22 mouse cellular contexts compared by ENCODE assay signal in the genomic region with DNA sequence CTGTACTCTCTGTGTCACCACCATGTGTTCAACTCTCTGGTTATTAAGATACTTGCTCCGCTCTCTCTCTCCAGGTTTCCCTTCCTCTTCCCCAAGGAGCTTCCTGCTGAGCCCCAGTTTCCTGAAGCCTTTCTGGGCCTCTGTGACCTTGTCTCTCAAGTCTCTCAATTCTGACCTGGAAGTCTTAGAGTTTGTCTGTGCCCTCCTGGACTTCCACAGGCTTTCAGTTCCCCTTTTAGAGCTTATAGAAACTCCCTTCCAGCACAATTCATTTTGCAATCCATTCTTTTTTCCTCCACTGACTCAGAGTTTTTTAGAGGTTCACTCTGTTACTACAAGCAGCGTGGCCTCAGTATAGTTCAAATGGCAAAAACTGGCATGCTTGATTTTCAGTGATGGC. TPM values are rescaled to one million over a fixed set of nuclear protein-coding genes. Genes with fewer than 3 reads are reported as not detected.
DNase-seq lines count a peak whose midpoint lies in the region; ATAC-seq lines count a peak whose summit lies in the region.
"Had no signal": no experiment of that assay in that cellular context is flagged by ENCODE, and none has a peak within 500 bp of the region (broad histone marks: within the 10 kb centered on the region; RNA-seq: fewer than 3 reads in every experiment).

No protein-coding gene starts in this region.

- H3K79me2 ChIP-seq in macrophage (ENCODE audit: inconsistent target) = no peaks in the 10 kb centered on the region

- 3% methylated on average over 2 of the region's 2 CpGs for WGBS in macrophage (ENCODE audit: missing documents)

- no peak overlapping the region for H3K4me3 ChIP-seq in macrophage (ENCODE audit: inconsistent target)
- H3K4me3 ChIP-seq: embryonic facial prominence, embryonic 12.5 days; forebrain, embryonic 15.5 days; heart, embryonic 12.5 days; hindbrain, embryonic 15.5 days had no signal

- no peaks in the 10 kb centered on the region for H3K36me3 ChIP-seq in macrophage (ENCODE audit: inconsistent target)
- H3K36me3 ChIP-seq: embryonic facial prominence, embryonic 12.5 days; forebrain, embryonic 15.5 days; G1E; heart, embryonic 12.5 days; hindbrain, embryonic 15.5 days had no signal

- ATAC-seq in common myeloid progenitor, adult 5-6 weeks (replicated peaks; ENCODE audit: low read depth, poor library complexity, severe bottlenecking) = peak; percentile 85
- ATAC-seq: forebrain, embryonic 15.5 days had no signal

- peak; percentile 17 for DNase-seq in lung, postnatal 36 days
- DNase-seq in lung, postnatal 25 days (ENCODE audit: low spot score) = no peak
- DNase-seq in retina, postnatal 1 day = no peak
- DNase-seq in adrenal gland, adult 2 months = no peak
- DNase-seq: adrenal gland, postnatal 10 days; cerebellum, adult 2 months; cerebellum, postnatal 10 days; gastrocnemius, postnatal 10 days had no signal

- peak overlapping the region; percentile 61 for H3K27ac ChIP-seq in macrophage
- H3K27ac ChIP-seq: embryonic facial prominence, embryonic 12.5 days; forebrain, embryonic 15.5 days; hindbrain, embryonic 15.5 days had no signal

RNA-seq across cellular contexts. Expression of a gene that starts 23.4 kb away (rescaled TPM):
- total RNA-seq in common myeloid progenitor, adult 5-6 weeks (2017) = not detected in 2 replicates
- total RNA-seq in macrophage (2018; cell fraction: chromatin; rRNA removed) = not detected
- not detected for total RNA-seq in macrophage (2018; cell fraction: cytosol; rRNA removed)
- total RNA-seq in macrophage (2018; cell fraction: nucleus; rRNA removed) = not detected
- polyA plus RNA-seq in macrophage (2018) = not detected in 3 replicates
- total RNA-seq in adrenal gland, adult 2 months (2021) = not detected
- polyA plus RNA-seq in adrenal gland, adult 2 months (2012; rRNA removed) = not detected in 2 replicates
- total RNA-seq: adrenal gland, postnatal 10 days; gastrocnemius, postnatal 10 days; gastrocnemius, postnatal 4 days; heart, adult 8-10 months; heart, postnatal 25 days had no signal
- polyA plus RNA-seq: cerebellum, adult 2 months; embryonic facial prominence, embryonic 12.5 days; forebrain, embryonic 11.5 days; forebrain, embryonic 15.5 days; frontal cortex, adult 2 months; G1E; heart, embryonic 12.5 days; heart, embryonic 16.5 days; hindbrain, embryonic 11.5 days; hindbrain, embryonic 15.5 days had no signal
